Mouse (Mus musculus) left cerebral cortex, postnatal 10 days (tissue): ENCODE data around the gene Treh. TPM values are rescaled to one million over a fixed set of nuclear protein-coding genes. Genes with fewer than 3 reads are reported as not detected.
"Not testable (repeated sequence)": the region's sequence is repeated elsewhere in the genome, so short reads cannot be mapped to it uniquely, and the experiment has no call there.

Source experiments
- DNase-seq, 2 experiments: peaks; one replicate each; pipeline ENCODE4 v3.0.0; 2021 to 2022; ENCODE audit warnings: low spot score in 2 of 2, mixed read lengths in 1 of 2; ENCODE audit errors: extremely low spot score in 1 of 2
- intact Hi-C: fragments of 180-260 bp; cut with DNase I; formaldehyde crosslinking; loops from one replicate; pipeline ENCODE4 v1.15.1; 2025
- total RNA-seq, 2 experiments: library from RNA; stranded (reverse); gene quantifications; 2 replicates each; pipeline ENCODE4 v1.2.3; 2021

The Treh gene
- not detected for total RNA-seq

DNA sequence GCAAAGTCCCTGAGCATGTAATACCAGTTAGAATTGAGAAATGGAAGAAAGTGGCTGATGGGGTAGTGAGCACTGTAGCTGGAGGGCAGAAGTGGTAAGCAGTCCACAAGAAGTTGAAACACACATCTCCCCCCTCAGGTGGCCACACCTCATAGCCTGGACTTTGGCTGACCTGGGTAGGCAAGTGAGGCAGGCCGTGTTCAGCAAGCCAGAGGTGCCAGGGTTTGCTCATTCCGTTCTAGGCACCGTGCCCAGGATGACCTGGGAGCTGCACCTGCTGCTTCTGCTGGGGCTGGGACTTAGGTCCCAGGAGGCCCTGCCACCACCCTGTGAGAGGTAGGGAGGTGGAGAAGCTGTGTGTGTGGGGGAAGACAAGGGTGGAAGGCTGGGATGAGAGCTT, at the start of gene Treh:
Treh (plus strand) TSS at position 229 of the 400 bp plus-strand sequence.
- DNase-seq, result no peak
- intact Hi-C loops, result no loop called here

DNA sequence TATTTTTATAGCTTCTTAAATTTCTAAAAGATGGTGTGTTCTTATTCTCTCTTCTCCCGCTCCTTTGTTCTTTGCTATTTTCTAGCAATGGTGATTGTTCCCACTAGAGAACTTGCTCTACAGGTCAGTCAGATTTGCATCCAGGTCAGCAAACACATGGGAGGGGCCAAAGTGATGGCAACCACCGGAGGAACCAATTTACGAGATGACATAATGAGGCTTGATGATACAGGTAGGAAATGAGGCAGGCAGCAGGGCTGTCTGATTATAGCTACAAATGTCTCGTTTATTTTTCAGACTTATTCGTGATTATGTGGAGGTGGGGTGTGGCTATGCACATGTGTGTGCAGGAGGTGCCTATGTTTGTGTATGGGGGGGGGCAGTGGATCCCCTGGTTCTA, 48.6 kb upstream of the Treh start:
- no peak for DNase-seq
- intact Hi-C loops, result no loop called here

DNA sequence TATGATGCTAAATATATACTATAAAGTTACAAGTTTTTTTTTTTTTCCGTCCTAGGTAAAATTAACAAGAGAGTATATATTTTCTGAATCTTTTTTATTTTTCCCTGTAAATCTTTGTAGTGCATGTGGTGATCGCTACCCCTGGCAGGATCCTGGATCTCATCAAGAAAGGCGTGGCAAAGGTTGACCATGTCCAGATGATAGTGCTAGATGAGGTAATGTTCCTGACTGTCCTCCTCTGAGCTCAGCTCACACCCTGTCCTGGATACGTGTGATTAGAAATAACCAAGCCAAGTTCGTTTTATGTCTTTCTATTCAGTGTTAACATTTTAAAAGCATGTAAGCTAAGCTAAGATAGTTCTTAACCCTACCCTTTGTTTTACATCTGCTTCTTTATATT, 46.8 kb upstream of the Treh start:
- intact Hi-C loops, result no loop called here
- no peak for DNase-seq

DNA sequence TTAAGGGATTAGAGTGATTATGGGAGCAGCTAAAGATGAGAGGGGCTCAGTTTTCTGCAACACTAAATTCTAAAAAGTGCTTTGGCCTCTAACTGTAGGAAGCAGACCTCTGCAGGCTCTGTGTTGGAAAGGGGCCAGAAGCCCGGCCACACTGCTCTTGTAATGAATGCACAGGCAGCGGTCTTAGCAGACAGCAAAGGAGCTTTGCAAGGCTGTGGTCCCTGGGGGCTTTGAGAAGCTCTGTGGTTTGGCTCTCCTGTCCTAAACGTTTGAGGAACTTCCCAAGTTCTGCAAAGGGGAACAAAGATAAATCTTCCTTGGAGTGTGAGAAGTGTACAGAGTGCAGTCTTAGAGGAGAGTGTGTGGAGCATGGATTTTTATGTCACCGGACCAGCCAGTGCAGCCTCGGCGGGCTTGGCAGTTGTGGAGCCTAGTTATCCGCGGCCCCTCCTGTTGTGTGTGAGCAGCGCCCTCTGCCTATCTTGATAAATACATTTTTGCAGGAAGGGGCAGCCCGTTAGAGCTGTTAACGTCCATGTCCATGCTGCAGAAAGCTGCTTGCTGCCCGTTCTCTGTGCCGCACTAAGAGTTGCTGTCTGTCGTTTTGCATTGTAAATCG, 35.4 kb upstream of the Treh start:
- intact Hi-C loops, result loop anchor here (10.0 kb wide), 2 partner anchors 187 to 307 kb away; no protein-coding TSS in a partner anchor
- peak in 1 of 2 experiments; percentile 64 for DNase-seq

DNA sequence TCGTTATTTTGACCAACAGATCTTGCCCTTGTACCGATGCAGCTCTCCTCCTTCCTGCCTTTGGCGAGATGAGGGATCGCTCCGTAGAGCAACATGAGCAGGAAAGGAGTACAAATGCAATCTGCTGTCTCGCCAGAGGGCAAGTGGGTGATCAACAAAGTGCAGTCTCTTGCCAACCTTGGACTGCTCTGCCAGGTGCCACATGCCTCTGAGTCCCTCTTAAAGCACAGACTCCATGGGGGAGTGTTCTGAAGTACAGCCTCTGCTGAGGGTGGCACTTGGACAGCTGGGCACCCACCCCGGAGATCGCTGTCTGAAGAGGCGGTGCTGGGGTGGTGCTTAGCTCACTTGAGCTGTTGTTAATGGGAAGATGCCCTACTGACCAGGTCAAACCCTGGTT, 34.3 kb upstream of the Treh start:
- intact Hi-C loops, result loop anchor here (10.0 kb wide), 2 partner anchors 186 to 306 kb away; no protein-coding TSS in a partner anchor
- DNase-seq, result not testable (repeated sequence)

DNA sequence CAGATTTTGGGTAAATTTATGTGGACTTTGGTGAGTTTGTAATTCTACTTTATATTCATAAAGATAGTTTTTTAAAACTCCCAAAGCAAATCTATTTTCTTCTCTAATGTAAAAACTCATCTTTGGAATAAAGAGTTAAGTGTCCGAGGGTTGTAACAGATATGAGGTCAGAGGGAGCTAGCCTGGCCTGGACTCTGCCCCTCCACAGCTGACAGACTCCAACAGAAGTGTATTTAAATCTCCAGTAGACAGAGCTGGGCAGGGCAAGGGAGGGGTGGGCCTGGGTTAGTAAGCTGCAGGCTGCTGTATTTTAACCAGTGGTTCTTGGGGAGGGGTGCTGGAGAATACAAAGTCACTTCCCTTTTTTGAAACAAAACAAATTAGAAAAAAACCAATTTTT, 33.0 kb upstream of the Treh start:
- DNase-seq, intact Hi-C loops: not testable (repeated sequence)

DNA sequence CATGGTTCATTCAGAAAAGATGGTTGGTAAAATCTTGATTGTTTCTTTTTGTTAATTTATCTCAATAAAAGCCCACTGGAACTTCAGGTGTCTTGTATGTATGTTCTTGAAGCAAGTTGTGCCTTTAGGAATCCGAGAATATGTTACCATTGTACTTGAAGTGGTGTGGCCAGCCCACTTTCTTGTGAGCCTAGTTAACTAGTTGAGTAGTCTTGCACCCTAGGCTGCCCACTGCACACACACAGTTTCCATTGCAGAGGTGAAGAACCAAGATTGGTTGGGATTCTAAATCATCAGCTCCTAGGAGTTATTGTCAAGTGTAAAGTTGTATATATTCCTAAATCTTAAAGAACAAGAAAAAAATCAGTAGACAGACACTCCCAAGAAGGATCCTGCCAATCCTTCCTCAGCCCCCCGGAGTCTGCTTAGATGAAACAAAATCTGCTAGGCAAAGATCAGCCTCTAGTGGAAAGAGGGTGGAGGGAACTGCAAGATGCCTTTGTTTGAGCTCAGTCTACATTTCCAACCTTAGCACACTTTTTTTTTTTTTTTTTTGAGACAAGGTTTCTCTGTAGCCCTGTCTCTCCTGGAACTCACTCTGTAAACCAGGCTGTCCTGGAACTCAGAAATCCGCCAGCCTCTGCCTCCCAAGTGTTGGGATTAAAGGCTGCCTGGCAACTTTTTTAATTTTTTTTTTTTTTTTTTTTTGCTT, 32.2 kb upstream of the Treh start:
- intact Hi-C loops, result no loop called here
- no peak for DNase-seq

DNA sequence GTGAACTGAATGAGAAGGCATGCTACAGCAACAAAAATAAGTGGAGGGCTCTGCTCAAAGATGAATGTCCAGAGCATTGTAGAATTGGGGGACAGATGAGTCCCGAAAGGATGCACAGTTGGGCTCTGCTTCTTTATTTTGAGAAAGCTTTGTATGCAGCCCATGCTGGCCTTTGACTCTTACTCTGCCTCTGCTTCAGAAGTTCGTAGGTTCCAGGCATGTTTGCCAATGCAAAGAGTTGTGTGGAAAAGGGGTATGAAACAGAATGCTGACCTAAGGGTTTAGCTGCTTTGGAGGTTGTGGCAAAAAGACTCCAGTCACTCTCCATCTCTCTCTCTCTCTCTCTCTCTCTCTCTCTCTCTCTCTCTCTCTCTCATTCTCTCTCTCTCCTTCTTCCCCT, 31.4 kb upstream of the Treh start:
- intact Hi-C loops, result no loop called here
- no peak for DNase-seq

DNA sequence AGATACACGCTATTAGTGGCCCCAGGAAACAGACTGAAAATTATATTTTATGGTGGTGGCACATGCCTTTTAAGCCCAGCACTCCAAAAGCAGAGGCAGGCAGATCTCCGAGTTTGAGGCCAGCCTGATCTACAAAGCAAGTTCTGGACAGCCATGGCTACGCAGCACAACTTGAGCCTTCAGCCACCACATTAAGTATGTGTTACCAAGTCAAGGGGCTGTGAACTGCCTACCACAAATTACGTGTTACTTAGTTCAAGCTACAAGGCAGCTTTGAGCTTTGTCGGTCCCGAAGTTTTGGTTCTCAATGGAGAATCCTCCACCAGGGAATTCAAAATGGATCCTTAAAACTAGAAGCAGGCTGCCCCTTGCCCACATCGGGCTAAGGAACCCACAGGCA, 29.9 kb upstream of the Treh start:
- intact Hi-C loops, result no loop called here

DNA sequence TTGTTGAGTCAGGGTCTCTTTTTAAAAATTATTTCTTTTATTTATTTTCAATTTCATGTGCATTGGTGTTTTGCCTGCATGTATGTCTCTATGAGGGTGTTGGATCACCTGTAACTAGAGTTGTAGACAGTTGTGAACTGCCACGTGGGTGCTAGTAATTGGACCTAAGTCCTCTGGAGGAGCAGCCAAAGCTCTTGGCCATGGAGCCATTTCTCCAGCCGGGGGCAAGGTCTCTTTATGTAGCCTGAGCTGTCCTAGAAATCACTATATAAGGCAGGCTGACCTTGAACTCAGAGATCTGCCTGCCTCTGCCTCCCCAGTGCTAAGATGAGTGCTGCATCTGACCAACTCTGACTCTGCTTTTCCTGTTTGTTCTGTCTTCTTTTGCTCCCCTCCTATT, 28.8 kb upstream of the Treh start:
- intact Hi-C loops, result no loop called here
- DNase-seq, result no peak

More for the DNA sequence above, 29.9 kb upstream of the Treh start:
- no peak for DNase-seq

DNA sequence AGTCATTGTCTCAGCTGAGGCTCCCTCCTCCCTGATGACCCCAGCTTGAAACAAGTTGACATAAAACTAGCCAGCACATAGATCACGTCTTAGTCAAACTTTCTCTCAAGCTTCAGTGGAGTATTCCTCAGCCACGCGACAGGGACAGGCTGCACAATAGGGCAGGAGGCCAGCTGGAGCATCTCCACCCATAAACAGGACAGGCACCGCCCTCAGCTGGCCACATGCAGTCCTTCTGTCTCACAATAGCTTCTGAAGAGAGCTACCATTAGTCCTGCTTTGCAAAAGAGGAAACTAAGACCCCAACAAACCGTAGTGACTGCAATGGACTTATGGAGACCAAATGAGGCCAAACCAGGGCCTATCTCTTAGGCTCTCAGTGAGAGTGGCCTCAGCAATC, 27.6 kb upstream of the Treh start:
- intact Hi-C loops, result no loop called here
- peak in 1 of 2 experiments; percentile 69 for DNase-seq

DNA sequence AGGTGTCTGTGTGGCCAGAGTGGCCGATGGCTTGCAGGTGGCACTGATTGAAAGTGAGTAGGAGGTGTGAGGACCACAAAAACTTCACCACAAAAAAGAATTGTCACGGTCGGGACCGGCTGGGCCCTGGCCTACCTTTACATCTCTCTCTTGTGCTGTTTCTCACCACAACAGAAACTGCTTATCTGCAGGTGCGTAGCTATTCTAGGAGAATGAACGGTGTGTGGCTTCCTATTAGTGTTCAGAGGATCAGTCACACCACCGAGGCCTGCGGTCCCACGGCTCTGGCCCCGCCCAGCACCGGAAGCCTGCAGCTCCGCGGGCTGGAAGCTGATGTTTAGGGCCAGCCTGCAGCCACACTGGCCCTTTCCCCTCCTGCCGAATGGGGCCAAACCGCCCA, 27.1 kb upstream of the Treh start:
- intact Hi-C loops, result no loop called here
- DNase-seq, result peak in 1 of 2 experiments; percentile 45

DNA sequence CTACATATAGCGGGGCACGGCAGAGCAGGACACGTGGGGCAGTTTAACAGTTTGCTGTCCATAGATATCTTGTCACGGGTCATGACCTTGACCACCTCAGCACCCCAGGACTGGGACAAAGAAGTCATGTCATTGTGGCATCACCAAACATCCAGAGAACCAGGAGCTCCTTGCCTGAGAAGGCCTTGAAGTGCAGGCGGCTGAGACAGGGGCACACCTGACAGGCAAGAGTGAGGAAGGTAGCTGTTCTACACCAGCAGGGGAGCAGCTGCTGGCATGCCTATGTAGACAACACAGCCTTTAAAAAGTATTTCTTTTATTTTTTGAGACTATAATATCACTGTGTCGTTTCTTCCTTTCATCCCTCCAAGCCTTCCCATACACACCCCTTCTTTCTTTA, 26.7 kb upstream of the Treh start:
- intact Hi-C loops, result no loop called here
- DNase-seq, result no peak

DNA sequence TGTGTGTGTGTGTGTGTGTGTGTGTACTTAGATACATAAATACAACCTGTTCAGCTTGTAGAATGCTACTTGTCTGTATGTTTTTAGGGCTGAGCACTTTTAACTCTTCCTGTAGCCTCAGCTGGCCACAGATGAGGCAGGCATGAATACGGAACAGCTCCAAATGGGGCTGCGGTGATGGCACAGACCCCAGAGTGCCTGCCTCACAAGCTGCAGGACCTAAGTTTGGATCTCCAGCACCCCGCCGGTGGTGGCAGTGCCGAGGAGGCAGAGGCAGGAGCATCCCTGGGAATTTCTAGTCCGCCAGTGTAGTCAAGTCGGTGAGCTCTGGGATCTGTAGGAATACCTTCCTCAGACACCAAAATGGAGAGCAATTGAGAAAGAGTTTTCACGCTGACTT, 26.0 kb upstream of the Treh start:
- DNase-seq, result no peak
- intact Hi-C loops, result no loop called here

DNA sequence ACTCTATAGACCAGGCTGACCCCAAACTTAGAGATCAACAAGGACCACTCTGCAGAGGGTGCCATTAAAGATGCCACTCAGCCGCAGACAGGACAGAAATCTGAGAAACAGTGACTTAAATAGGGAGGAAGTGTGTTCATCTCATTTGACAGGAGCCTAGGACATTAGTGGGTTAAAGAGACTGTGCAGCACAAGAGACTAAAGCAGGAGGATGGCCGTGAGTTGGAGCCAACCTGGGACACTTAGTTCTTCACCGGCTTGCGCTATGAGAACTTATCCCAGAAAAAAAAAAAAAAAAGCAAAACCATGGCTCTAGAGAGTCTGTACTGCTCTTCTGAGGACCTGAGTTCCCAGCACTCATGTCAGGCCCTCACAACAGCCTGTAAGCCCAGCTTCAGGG, 25.4 kb upstream of the Treh start:
- DNase-seq, result no peak
- intact Hi-C loops, result no loop called here

DNA sequence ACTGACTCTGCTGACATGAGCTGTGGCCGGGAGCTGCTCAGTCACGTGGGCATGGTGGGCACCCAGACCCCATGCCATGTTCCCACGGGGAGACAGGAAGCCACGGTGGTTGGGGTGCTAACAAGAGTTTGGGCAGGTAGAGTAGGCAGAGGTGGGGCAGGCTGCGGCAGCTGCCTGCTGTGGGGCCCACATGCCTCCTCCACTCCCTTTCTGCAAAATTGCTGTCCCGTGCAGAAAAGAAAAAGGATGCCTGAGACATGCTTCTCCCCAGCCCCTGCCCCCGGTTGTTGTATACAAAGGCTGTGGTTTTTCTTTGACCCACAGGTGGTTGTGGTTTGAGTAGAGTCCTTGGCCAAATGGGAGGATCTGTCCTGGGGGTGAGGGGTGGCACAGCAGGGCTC, 24.2 kb upstream of the Treh start:
- intact Hi-C loops, result no loop called here
- DNase-seq, result no peak

DNA sequence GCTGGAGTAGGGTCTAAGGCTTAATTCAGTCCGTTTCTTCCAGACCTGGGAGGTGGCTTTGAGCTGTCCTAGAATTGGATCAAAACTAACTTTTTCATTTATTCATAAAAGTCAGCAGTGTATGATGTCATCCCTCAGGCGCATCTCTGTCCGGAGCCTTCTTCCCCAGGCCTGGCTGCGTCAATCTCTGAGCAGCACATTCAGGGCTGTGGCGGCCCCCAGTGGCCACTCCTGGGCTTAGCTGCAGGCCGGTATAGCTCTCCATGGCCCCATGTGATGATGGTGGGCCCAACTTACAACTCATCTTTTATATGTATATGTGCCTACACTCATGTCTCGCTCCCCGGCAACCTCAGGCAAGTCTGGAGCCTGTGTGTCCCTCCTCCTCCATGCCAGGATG, 21.0 kb upstream of the Treh start:
- intact Hi-C loops, result loop anchor here (1.0 to 5.0 kb wide), 2 partner anchors 35 to 198 kb away; partner anchors contain the start of gene Upk2
- peak; percentile 38 to 80 for DNase-seq

DNA sequence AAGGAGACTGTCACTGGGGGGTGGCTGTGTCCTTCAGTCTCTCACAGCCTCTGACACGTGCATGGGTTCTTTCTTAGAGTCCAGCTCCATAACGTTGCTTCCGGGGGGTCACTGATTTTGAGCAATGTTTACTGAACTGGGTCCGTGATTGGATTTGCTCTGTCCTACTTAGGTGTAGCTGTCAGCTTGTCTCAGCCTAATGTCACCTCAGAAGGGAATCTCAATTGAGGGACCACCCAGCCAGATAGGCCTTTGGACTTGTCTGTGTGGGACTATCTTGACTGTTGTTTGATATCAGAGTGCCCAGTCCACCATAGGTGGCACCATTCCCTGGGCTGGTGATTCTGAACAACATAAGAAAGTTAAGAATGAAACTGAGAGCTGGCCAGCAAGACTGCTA, 19.1 kb upstream of the Treh start:
- DNase-seq, result no peak
- intact Hi-C loops, result loop anchor here (5.0 kb wide), 1 partner anchor 33 kb away; no protein-coding TSS in a partner anchor

DNA sequence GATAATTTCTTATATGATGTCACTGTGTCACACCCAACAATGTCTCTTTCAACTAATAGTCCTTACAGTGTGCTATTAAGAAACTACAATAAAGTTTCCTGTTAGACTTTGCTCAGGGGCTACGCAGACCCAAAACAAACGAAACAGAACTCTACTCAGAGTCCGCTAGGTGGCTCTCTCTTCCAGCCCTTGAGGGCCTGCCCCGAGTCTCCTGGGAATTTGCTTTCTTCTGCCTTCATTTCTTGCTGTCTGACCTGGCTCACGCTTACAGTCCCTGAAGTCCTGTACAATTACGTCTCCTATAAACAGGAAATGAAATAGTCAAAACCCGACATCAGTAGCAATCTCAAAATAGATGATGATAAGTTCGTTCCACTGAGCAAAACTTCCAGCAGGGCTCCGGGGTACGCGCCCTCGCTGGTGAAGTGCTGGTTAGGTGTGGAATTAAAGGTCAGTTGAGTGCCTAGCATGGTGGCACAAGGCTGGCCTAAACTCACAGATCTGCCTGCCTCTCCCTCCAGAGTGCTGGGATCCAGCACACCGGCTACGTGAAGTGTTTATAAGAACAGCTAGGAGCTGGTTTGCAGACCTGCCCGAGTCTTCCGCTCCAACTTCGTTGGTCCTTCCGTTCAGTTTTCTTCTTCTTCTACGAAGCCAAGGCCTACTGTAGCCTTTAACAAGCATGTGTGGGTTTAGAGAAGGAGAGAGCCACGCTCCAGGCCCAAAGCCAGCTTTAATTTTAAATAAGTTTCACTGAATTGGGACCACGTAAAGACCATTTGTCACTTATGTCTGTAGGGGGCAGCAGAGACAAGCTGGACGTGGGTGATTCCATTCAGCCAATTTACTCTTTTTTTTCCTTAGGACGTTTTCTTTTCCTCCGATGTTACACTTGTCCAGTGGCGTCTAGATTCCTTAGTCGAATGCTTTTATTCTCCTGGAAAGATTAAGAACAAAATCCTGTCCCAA, 17.7 kb upstream of the Treh start:
- intact Hi-C loops, result loop anchor here (5.0 kb wide), 1 partner anchor 82 kb away; the partner anchor contains the start of gene Phldb1
- DNase-seq, result peak; percentile 53 to 70
